Mouse (Mus musculus) hindbrain, embryonic 15.5 days (tissue): ENCODE data around the gene Cacna1c. TPM values are rescaled to one million over a fixed set of nuclear protein-coding genes. Genes with fewer than 3 reads are reported as not detected.

Experiments
- ATAC-seq: fragments of 200-750 bp; cut with Nextera tagmentation; 2 replicates; pipeline ENCODE4 v1.8.0; 2017; ENCODE audit warnings: low read depth, moderate number of reproducible peaks, moderate TSS enrichment; ENCODE audit not compliant: low FRiP score
- H3K27ac ChIP-seq: fragments of 300-500 bp; sonication (generic); replicated peaks from 2 replicates; pipeline ENCODE4 v1.5.1; 2015; ENCODE audit warnings: mild to moderate bottlenecking, inconsistent platforms
- H3K27me3 ChIP-seq: fragments of 300-500 bp; sonication (generic); 2 replicates; pipeline ENCODE4 v1.6.1; 2015; ENCODE audit warnings: control low read depth, inconsistent platforms
- H3K36me3 ChIP-seq: fragments of 300-500 bp; sonication (generic); 2 replicates; pipeline ENCODE4 v1.6.1; 2015; ENCODE audit warnings: control low read depth, inconsistent platforms
- H3K4me1 ChIP-seq: fragments of 300-500 bp; sonication (generic); replicated peaks from 2 replicates; pipeline ENCODE4 v1.6.1; 2015; ENCODE audit warnings: control low read depth, inconsistent platforms
- H3K4me2 ChIP-seq: fragments of 300-500 bp; sonication (generic); 2 replicates; pipeline ENCODE4 v1.6.1; 2015; ENCODE audit warnings: moderate library complexity, mild to moderate bottlenecking, inconsistent platforms
- H3K4me3 ChIP-seq: fragments of 300-500 bp; sonication (generic); 2 replicates; pipeline ENCODE4 v1.5.1; 2015; ENCODE audit warnings: mild to moderate bottlenecking, inconsistent platforms
- H3K9ac ChIP-seq: fragments of 300-500 bp; sonication (generic); 2 replicates; pipeline ENCODE4 v1.6.1; 2015; ENCODE audit warnings: inconsistent platforms
- H3K9me3 ChIP-seq: fragments of 300-500 bp; sonication (generic); 2 replicates; pipeline ENCODE4 v1.6.1; 2016; ENCODE audit warnings: control low read depth, inconsistent platforms
- WGBS: fragments of 180-500 bp; shearing (Covaris S2); methylation state at CpG from one replicate; pipeline ENCODE4 v1.1.7; 2015; 5-methylcytosine and 5-hydroxymethylcytosine counted together
- polyA plus RNA-seq: library from polyadenylated mRNA; unstranded; fragments of >200 nt; fragmentation: Nextera tagmentation; extraction: Ambion mirVana; gene quantifications from 2 replicates; pipeline ENCODE4 v1.2.1, GENCODE M21; 2015

Gene Cacna1c
- polyA plus RNA-seq, 1 experiment from 2014 or later, result 7.0 TPM

GRCm38 (mm10) chr6:118825400-118825871 lies 370.8 kb downstream of the Cacna1c start:
- Histone ChIP-seq H3K27me3 (no peaks in the 10 kb centered on the region), H3K4me2 (no peak overlapping the region), H3K4me3 (no peak overlapping the region), H3K9ac (no peak overlapping the region), H3K9me3 (no peaks in the 10 kb centered on the region), H3K27ac (no peak overlapping the region), H3K4me1 (peaks cover 36% of the 10 kb centered on the region), H3K36me3 (no peaks in the 10 kb centered on the region)
- WGBS, result 46% methylated on average over 6 of the region's 6 CpGs
- ATAC-seq, result no peak

- ATAC-seq, result no peak
- no peak overlapping the region for H3K4me3 ChIP-seq
- no peak overlapping the region for H3K9ac ChIP-seq
- 0 out of 2 replicates have a peak overlapping the region, but pooled peaks have one; percentile 3 for H3K27ac ChIP-seq
- no peaks in the 10 kb centered on the region for H3K27me3 ChIP-seq
- H3K4me2 ChIP-seq, result no peak overlapping the region
- H3K9me3 ChIP-seq, result no peaks in the 10 kb centered on the region
- H3K4me1 ChIP-seq, result peaks cover 24% of the 10 kb centered on the region
- WGBS, result 80% methylated on average over 5 of the region's 5 CpGs
- no peaks in the 10 kb centered on the region for H3K36me3 ChIP-seq
These were observed 374.7 kb downstream of the Cacna1c start for GRCm38 (mm10) chr6:118821536-118821935.

- Histone ChIP-seq H3K9me3 (no peaks in the 10 kb centered on the region), H3K27me3 (no peaks in the 10 kb centered on the region), H3K9ac (no peak overlapping the region), H3K4me3 (no peak overlapping the region), H3K36me3 (no peaks in the 10 kb centered on the region), H3K4me2 (no peak overlapping the region), H3K27ac (no peak overlapping the region), H3K4me1 (peaks cover 17% of the 10 kb centered on the region)
- ATAC-seq, result no peak
- WGBS, result 78% methylated on average over 7 of the region's 7 CpGs
These were observed 376.6 kb downstream of the Cacna1c start for GRCm38 (mm10) chr6:118819657-118820056.

- Histone ChIP-seq H3K27ac (no peak overlapping the region), H3K4me3 (no peak overlapping the region), H3K9ac (no peak overlapping the region), H3K4me1 (peaks cover 17% of the 10 kb centered on the region), H3K9me3 (no peaks in the 10 kb centered on the region), H3K4me2 (no peak overlapping the region), H3K36me3 (no peaks in the 10 kb centered on the region), H3K27me3 (no peaks in the 10 kb centered on the region)
- ATAC-seq, result no peak
- WGBS, result 67% methylated on average over 5 of the region's 5 CpGs
These were observed 378.2 kb downstream of the Cacna1c start for GRCm38 (mm10) chr6:118817928-118818503.

GRCm38 (mm10) chr6:118816253-118816652 lies 380.0 kb downstream of the Cacna1c start:
- no peaks in the 10 kb centered on the region for H3K36me3 ChIP-seq
- 51% methylated on average over 6 of the region's 6 CpGs for WGBS
- no peaks in the 10 kb centered on the region for H3K9me3 ChIP-seq
- no peak for ATAC-seq
- no peak overlapping the region for H3K4me3 ChIP-seq
- no peak overlapping the region for H3K9ac ChIP-seq
- no peak overlapping the region for H3K27ac ChIP-seq
- H3K27me3 ChIP-seq, result no peaks in the 10 kb centered on the region
- peaks cover 13% of the 10 kb centered on the region for H3K4me1 ChIP-seq
- no peak overlapping the region for H3K4me2 ChIP-seq

GRCm38 (mm10) chr6:118812556-118812955 lies 383.7 kb downstream of the Cacna1c start:
- Histone ChIP-seq H3K36me3 (no peaks in the 10 kb centered on the region), H3K27me3 (no peaks in the 10 kb centered on the region), H3K4me1 (peaks cover 16% of the 10 kb centered on the region), H3K9me3 (no peaks in the 10 kb centered on the region), H3K9ac (no peak overlapping the region), H3K4me2 (no peak overlapping the region), H3K4me3 (no peak overlapping the region), H3K27ac (no peak overlapping the region)
- ATAC-seq, result no peak
- 79% methylated on average over 3 of the region's 3 CpGs for WGBS

- 86% methylated on average over 4 of the region's 4 CpGs for WGBS
- Histone ChIP-seq H3K4me1 (peaks cover 16% of the 10 kb centered on the region), H3K9me3 (no peaks in the 10 kb centered on the region), H3K4me3 (no peak overlapping the region), H3K9ac (no peak overlapping the region), H3K36me3 (no peaks in the 10 kb centered on the region), H3K4me2 (no peak overlapping the region), H3K27me3 (no peaks in the 10 kb centered on the region), H3K27ac (no peak overlapping the region)
- ATAC-seq, result no peak
These were observed 384.2 kb downstream of the Cacna1c start for GRCm38 (mm10) chr6:118812007-118812406.

GRCm38 (mm10) chr6:118810834-118811233 lies 385.4 kb downstream of the Cacna1c start:
- no peak for ATAC-seq
- H3K9ac ChIP-seq, result no peak overlapping the region
- H3K27ac ChIP-seq, result no peak overlapping the region
- H3K4me2 ChIP-seq, result no peak overlapping the region
- H3K4me3 ChIP-seq, result no peak overlapping the region
- no peaks in the 10 kb centered on the region for H3K9me3 ChIP-seq
- H3K4me1 ChIP-seq, result peaks cover 16% of the 10 kb centered on the region
- H3K27me3 ChIP-seq, result no peaks in the 10 kb centered on the region
- 30% methylated on average over 1 of the region's 1 CpGs for WGBS
- no peaks in the 10 kb centered on the region for H3K36me3 ChIP-seq

- no peak overlapping the region for H3K9ac ChIP-seq
- no peak overlapping the region for H3K4me3 ChIP-seq
- H3K9me3 ChIP-seq, result no peaks in the 10 kb centered on the region
- no peak overlapping the region for H3K4me2 ChIP-seq
- no peak for ATAC-seq
- WGBS, result 88% methylated on average over 4 of the region's 4 CpGs
- H3K27me3 ChIP-seq, result no peaks in the 10 kb centered on the region
- no peaks in the 10 kb centered on the region for H3K36me3 ChIP-seq
- no peak overlapping the region for H3K27ac ChIP-seq
- H3K4me1 ChIP-seq, result peaks cover 27% of the 10 kb centered on the region
These were observed 391.1 kb downstream of the Cacna1c start for GRCm38 (mm10) chr6:118805139-118805538.

GRCm38 (mm10) chr6:118802286-118802685 lies 393.9 kb downstream of the Cacna1c start:
- H3K27me3 ChIP-seq, result no peaks in the 10 kb centered on the region
- no peak overlapping the region for H3K27ac ChIP-seq
- H3K36me3 ChIP-seq, result no peaks in the 10 kb centered on the region
- H3K4me2 ChIP-seq, result no peak overlapping the region
- 45% methylated on average over 11 of the region's 11 CpGs for WGBS
- H3K4me3 ChIP-seq, result no peak overlapping the region
- no peak overlapping the region for H3K9ac ChIP-seq
- peaks cover 16% of the 10 kb centered on the region for H3K4me1 ChIP-seq
- ATAC-seq, result no peak
- H3K9me3 ChIP-seq, result no peaks in the 10 kb centered on the region

- H3K4me3 ChIP-seq, result no peak overlapping the region
- 75% methylated on average over 4 of the region's 4 CpGs for WGBS
- peak overlapping the region; percentile 52; the same call in 1 of the 2 replicates for H3K27ac ChIP-seq
- ATAC-seq, result peak; percentile 24; the same call in 1 of the 2 replicates
- peaks cover 21% of the 10 kb centered on the region for H3K4me1 ChIP-seq
- H3K4me2 ChIP-seq, result no peak overlapping the region
- H3K9me3 ChIP-seq, result no peaks in the 10 kb centered on the region
- no peaks in the 10 kb centered on the region for H3K27me3 ChIP-seq
- H3K9ac ChIP-seq, result no peak overlapping the region
- H3K36me3 ChIP-seq, result no peaks in the 10 kb centered on the region
These were observed 399.8 kb downstream of the Cacna1c start for GRCm38 (mm10) chr6:118796393-118796792.

- no peaks in the 10 kb centered on the region for H3K27me3 ChIP-seq
- H3K36me3 ChIP-seq, result no peaks in the 10 kb centered on the region
- no peaks in the 10 kb centered on the region for H3K9me3 ChIP-seq
- H3K4me3 ChIP-seq, result no peak overlapping the region
- peaks cover 27% of the 10 kb centered on the region for H3K4me1 ChIP-seq
- H3K9ac ChIP-seq, result no peak overlapping the region
- peak overlapping the region; percentile 52; the same call in 1 of the 2 replicates for H3K27ac ChIP-seq
- no peak overlapping the region for H3K4me2 ChIP-seq
- ATAC-seq, result peak; percentile 39; the same call in 1 of the 2 replicates
These were observed 400.5 kb downstream of the Cacna1c start for GRCm38 (mm10) chr6:118795716-118796115.

GRCm38 (mm10) chr6:118791921-118792368 lies 404.3 kb downstream of the Cacna1c start:
- 0 out of 2 replicates have a peak overlapping the region, but pooled peaks have one; percentile 5 for H3K4me2 ChIP-seq
- 37% methylated on average over 5 of the region's 5 CpGs for WGBS
- peak overlapping the region; percentile 65 for H3K27ac ChIP-seq

More at GRCm38 (mm10) chr6:118791921-118792368, 404.3 kb downstream of the Cacna1c start:
- H3K9ac ChIP-seq, result no peak overlapping the region
- H3K36me3 ChIP-seq, result no peaks in the 10 kb centered on the region
- no peak overlapping the region for H3K4me3 ChIP-seq
- H3K27me3 ChIP-seq, result no peaks in the 10 kb centered on the region
- H3K9me3 ChIP-seq, result no peaks in the 10 kb centered on the region
- peak; percentile 78 for ATAC-seq
- peaks cover 30% of the 10 kb centered on the region for H3K4me1 ChIP-seq
